Mouse (Mus musculus) testis, adult 2 months (tissue): ENCODE data around the gene Inava.

ENCODE experiments used
- CTCF ChIP-seq: fragments of 200-500 bp; IDR thresholded peaks from 2 replicates; pipeline ENCODE4 v1.5.1; 2012; ENCODE audit warnings: low read depth, mild to moderate bottlenecking, inconsistent platforms, low read length, moderate library complexity; ENCODE audit not compliant: control insufficient read depth, insufficient read depth, insufficient replicate concordance
- POLR2A ChIP-seq: fragments of 200-500 bp; IDR thresholded peaks from 2 replicates; pipeline ENCODE4 v1.6.1; 2012; ENCODE audit warnings: low read depth, mild to moderate bottlenecking, inconsistent platforms, low read length, moderate library complexity; ENCODE audit not compliant: control insufficient read depth

DNA sequence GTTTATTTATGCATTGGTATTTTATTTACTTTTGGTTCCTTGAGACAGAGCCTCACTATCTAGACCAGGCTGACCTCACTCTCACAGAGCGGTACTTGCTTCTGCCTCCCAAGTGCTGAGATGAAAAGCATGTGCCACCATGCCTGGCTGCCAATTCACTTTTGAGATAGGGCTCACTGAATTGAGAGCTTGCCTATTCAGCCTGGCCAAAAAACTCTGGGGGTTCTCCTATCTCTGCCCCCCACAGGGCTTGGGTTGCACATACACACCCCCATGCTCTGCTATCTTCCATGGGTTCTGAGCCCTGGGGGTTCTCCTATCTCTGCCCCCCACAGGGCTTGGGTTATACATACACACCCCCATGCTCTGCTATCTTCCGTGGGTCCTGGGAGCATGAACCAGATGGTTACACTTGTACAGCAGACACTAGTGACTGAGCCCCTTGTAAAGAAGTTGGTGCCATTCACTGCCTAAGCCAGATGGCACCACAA, 54.5 kb downstream of the Inava start:
- TF ChIP-seq POLR2A (no peak), CTCF (no peak)
